Mouse (Mus musculus) embryo, embryonic 10.5 days (tissue): ENCODE results near the gene Olfr714.
"Not testable (repeated sequence)": the region's sequence is repeated elsewhere in the genome, so short reads cannot be mapped to it uniquely, and the experiment has no call there.

ENCODE experiments used
- DNase-seq: peaks from one replicate; pipeline ENCODE4 v3.0.0-alpha.2; 2015; ENCODE audit warnings: low spot score

Olfr714 gene

GRCm38 (mm10) chr7:107070681-107071080, at the start of gene Olfr714:
Olfr714 (plus strand) TSS chr7:107070981.
- DNase-seq, result no peak

DNA sequence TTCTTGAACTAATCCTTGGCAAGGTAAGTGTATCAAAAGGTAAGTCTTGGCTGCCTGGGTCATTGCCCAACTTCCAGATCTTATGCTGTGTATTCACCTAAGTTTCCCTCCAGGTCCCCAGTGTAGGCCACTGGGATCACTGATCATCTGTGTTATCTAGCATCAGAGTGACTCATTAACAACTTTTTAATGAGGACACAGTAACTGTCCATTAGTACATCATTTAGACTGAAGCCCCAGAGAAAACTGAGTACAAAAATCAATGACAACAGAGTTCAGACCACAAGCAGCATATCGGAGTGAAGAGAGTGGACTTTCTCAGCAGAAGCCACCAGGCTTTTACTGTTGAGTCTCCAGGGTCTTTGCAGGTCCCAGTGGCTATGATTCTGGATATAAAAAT, 39.9 kb upstream of the Olfr714 start, which contains the start of gene Olfr713:
TSS of gene Olfr713 (plus strand) at position 301 of the 400 bp plus-strand sequence.
- DNase-seq, result no peak

DNA sequence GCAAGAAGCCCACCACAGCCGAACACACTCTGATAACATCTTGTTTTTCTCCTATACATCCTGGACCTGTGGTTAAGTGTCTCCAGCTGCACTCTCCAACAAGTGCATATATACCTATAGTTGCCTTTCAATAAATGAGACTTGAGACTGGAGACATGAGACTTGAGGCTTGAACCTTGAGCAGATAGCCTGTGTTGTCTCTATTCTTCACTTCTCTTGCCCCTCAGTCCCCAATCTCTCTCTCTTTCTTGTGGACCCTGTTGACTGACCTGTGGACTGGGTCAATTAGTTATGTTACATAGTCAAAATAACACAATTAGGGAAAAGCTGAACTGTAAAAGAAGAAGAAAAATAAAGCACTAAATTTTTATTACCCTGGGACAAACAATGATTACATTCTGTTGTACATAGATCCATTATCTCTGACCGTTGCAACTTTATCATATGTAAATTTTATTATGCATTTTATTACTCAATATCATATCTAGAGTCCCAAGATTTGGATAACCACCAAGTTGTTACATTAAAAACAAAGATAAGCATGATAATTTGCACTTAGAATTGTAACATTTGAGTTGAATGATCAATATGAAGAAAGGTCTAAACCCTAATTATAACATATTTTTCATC, 30.7 kb upstream of the Olfr714 start:
- no peak for DNase-seq

DNA sequence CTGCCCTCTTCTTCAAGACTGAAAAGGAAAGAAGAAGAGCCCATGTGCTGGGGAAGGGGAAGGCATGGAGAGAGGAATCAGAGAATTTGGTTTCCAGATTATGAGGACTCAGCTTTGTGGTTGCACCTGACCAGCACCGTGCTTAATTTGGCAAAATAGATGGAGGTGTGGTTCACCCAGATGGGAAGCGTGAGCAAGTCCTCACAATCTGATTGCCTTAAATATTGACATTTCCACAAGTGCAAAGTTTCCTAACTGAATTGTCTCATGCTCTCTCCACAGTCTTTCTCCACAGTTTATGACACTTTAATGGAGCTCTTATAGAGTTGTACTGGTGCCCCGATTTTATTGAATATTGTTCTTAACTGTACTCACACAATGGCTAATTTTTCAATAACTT, 27.6 kb upstream of the Olfr714 start:
- no peak for DNase-seq

DNA sequence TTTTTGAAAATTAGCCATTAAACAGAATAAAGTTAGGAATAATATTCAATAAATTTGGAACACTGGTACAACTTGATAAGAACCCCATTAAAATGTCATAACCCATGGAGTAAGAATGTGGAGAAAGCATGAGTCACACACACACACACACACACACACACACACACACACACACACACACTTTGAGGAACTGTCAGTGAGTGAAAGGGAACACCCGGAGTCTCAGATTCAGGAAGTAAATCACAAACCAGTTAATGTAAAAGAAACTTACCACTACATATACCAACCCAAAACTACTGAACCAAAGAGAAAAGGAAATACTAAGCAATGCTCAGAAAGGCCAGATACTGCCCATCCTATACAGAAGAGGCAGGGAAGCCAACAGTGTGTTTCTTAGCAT, 26.4 kb upstream of the Olfr714 start:
- no peak for DNase-seq

DNA sequence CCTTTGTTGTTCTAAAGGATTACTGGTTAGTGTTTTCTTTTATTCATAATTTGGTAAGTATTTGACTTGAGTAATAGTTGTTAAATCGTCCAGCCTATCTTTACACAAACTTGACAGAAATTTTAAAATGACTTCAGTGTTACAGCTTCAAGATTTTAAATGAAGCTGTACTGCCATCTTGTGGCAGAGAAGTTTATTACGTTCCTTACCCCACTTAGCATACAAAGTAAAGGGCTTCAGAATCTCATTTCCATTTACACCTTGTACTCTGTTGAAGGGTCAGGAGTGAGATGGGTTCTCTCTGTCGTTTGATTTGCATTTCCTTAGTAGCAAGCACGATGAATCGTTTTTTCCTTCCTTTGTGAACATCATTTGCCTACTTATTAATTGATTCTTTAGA, 24.9 kb upstream of the Olfr714 start:
- DNase-seq, result peak; percentile 81

DNA sequence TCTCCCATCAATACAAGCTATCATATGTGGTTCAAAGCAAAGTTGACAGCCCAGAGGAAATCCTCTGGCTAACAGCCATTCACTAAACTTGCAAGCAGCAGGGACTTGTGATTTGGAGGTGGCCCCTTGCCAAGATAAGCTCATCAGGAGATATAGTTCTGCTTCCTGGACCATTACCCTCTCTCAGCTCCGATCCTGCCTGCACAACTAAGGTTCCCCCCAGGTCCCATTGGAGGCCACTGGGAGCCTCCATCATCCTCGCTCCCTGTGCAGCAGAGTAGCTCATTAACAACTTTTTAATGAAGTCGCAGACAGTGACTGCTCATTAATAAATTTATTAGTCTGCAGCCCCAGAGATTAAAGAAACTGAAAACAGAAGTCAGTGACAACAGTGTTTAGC, 23.2 kb upstream of the Olfr714 start:
- DNase-seq, result no peak

DNA sequence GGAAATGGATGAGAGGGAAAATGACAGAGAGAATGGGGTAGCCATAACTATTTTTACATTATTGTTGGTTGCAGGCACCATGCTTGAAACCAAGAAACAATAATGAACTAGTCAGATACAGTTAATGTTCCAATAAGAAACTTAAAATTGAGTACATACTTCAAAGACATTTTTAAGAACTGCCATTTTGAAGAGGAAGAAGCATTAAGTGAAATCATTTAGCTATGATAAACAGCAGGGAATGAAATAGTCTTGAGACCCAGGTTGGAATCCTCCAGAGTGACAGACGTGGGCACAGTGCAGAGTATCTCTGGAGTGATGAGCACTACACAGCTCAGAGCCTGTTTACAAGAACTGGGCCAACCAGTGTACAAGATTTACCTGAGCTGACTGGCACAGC, 22.1 kb downstream of the Olfr714 start, which contains the start of gene Olfr17:
TSS of gene Olfr17 (plus strand) at position 301 of the 400 bp plus-strand sequence.
- no peak for DNase-seq

- not testable (repeated sequence) for DNase-seq
Measured at GRCm38 (mm10) chr7:107110269-107110668, 39.5 kb downstream of the Olfr714 start, which contains the start of gene Olfr715b. Olfr715b (minus strand) TSS chr7:107110369.
